Mouse (Mus musculus): ENCODE data around the gene Acer3. TPM values are rescaled to one million over a fixed set of nuclear protein-coding genes. Genes with fewer than 3 reads are reported as not detected.

Acer3 gene
- total RNA-seq, 2 experiments from 2014 or later, result 12.9 to 17.3 TPM

Other genes with a start within 250 kb of the Acer3 start
- gene Myo7a, start 201.7 kb downstream of the Acer3 start, total RNA-seq (2021), result 100 to 1,000 TPM; 102 to 124 TPM
- 1 to 10 TPM in 1 of 2 experiments, under 1 TPM in 1; 0.20 to 3.1 TPM for gene Omp, start 175.7 kb downstream of the Acer3 start, total RNA-seq (2021)
- 1 to 10 TPM; 3.7 to 7.0 TPM for gene Capn5, start 142.9 kb downstream of the Acer3 start, total RNA-seq (2021)
- 1 to 10 TPM in 1 of 2 experiments, under 1 TPM in 1; 0.20 to 3.2 TPM for gene B3gnt6, start 121.7 kb downstream of the Acer3 start, total RNA-seq (2021)
- 10 to 100 TPM; 19.8 to 23.4 TPM for gene Tsku, start 40.1 kb upstream of the Acer3 start, total RNA-seq (2021)
- not detected for gene Gucy2d, start 119.2 kb upstream of the Acer3 start, total RNA-seq (2021)
- gene Lrrc32, start 168.1 kb upstream of the Acer3 start, total RNA-seq (2021), result 10 to 100 TPM; 17.3 to 21.1 TPM

All from adrenal gland, postnatal 36 days (tissue).